Mouse (Mus musculus) midbrain, postnatal 0 days (tissue): ENCODE measurements around the gene Zc3h7b. TPM values are rescaled to one million over a fixed set of nuclear protein-coding genes. Genes with fewer than 3 reads are reported as not detected.

Experiments used
- ATAC-seq: fragments of 200-750 bp; cut with Nextera tagmentation; 2 replicates; pipeline ENCODE4 v1.8.0; 2017; ENCODE audit warnings: moderate number of reproducible peaks, mild to moderate bottlenecking, moderate TSS enrichment, moderate library complexity; ENCODE audit not compliant: low FRiP score
- DNase-seq: peaks from one replicate; pipeline ENCODE4 v3.0.0-alpha.2; 2015; ENCODE audit warnings: low spot score
- H3K27ac ChIP-seq: fragments of 300-500 bp; sonication (generic); 2 replicates; pipeline ENCODE4 v1.5.1; 2014; ENCODE audit warnings: low read depth, mild to moderate bottlenecking, low read length, mixed read lengths
- H3K27me3 ChIP-seq: fragments of 300-500 bp; sonication (generic); 2 replicates; pipeline ENCODE4 v1.6.1; 2014; ENCODE audit warnings: low read length, control low read depth, mixed read lengths; ENCODE audit not compliant: insufficient read depth
- H3K36me3 ChIP-seq: fragments of 300-500 bp; sonication (generic); 2 replicates; pipeline ENCODE4 v1.6.1; 2014; ENCODE audit warnings: low read length, control low read depth, mixed read lengths; ENCODE audit not compliant: insufficient read depth
- H3K4me1 ChIP-seq: fragments of 300-500 bp; sonication (generic); 2 replicates; pipeline ENCODE4 v1.6.1; 2014; ENCODE audit warnings: mild to moderate bottlenecking, control low read depth, antibody characterized with exemption, low read length, mixed read lengths; ENCODE audit not compliant: insufficient read depth
- H3K4me2 ChIP-seq: fragments of 300-500 bp; sonication (generic); 2 replicates; pipeline ENCODE4 v1.6.1; 2014; ENCODE audit warnings: low read depth, mild to moderate bottlenecking, low read length, mixed read lengths; ENCODE audit not compliant: poor library complexity, severe bottlenecking
- H3K4me3 ChIP-seq: fragments of 300-500 bp; sonication (generic); 2 replicates; pipeline ENCODE4 v1.5.1; 2014; ENCODE audit warnings: low read depth, mild to moderate bottlenecking, low read length, moderate library complexity
- H3K9ac ChIP-seq: fragments of 300-500 bp; sonication (generic); replicated peaks from 2 replicates; pipeline ENCODE4 v1.6.1; 2014; ENCODE audit warnings: mild to moderate bottlenecking, low read length, moderate library complexity, mixed read lengths; ENCODE audit not compliant: poor library complexity, severe bottlenecking
- H3K9me3 ChIP-seq: fragments of 300-500 bp; sonication (generic); 2 replicates; pipeline ENCODE4 v1.6.1; 2016; ENCODE audit warnings: low read length, control low read depth
- CTCF ChIP-seq: IDR thresholded peaks from 2 replicates; pipeline ENCODE4 v1.5.1; 2016; ENCODE audit warnings: antibody characterized with exemption, mild to moderate bottlenecking
- WGBS: fragments of 180-500 bp; shearing (Covaris S2); extraction: QIAGEN DNeasy Blood & Tissue Kit; methylation state at CpG from one replicate; pipeline ENCODE4 v1.1.7; 2014; 5-methylcytosine and 5-hydroxymethylcytosine counted together
- polyA plus RNA-seq: library from polyadenylated mRNA; unstranded; fragments of >200 nt; fragmentation: Nextera tagmentation; extraction: Ambion mirVana; gene quantifications from 2 replicates; pipeline ENCODE4 v1.2.1, GENCODE M21; 2015
- total RNA-seq: library from RNA; depleted of rRNA; stranded (reverse); fragments of >200 nt; gene quantifications from 2 replicates; pipeline ENCODE4 v1.2.3, GENCODE M21; 2014

The Zc3h7b gene
- total and polyA plus RNA-seq, 2 experiments from 2014 or later, result 43.9 to 154 TPM

GRCm38 (mm10) chr15:81787525-81787924 is 42.7 kb downstream of the Zc3h7b start:
- H3K27me3 ChIP-seq, result no peaks in the 10 kb centered on the region
- H3K36me3 ChIP-seq, result peaks cover 57% of the 10 kb centered on the region
- DNase-seq (no peak), ATAC-seq (no peak)
- H3K4me2 ChIP-seq, result no peak overlapping the region
- 95% methylated on average over 13 of the region's 13 CpGs for WGBS
- H3K4me1 ChIP-seq, result no peaks in the 10 kb centered on the region
- H3K9me3 ChIP-seq, result no peaks in the 10 kb centered on the region
- no peak overlapping the region for H3K9ac ChIP-seq
- H3K27ac ChIP-seq, result no peak overlapping the region
- H3K4me3 ChIP-seq, result no peak overlapping the region
- TF ChIP-seq CTCF, result no peak

- Histone ChIP-seq H3K36me3 (peaks cover 46% of the 10 kb centered on the region), H3K4me1 (no peaks in the 10 kb centered on the region), H3K9ac (no peak overlapping the region), H3K4me3 (no peak overlapping the region), H3K27me3 (no peaks in the 10 kb centered on the region), H3K9me3 (no peaks in the 10 kb centered on the region), H3K4me2 (no peak overlapping the region), H3K27ac (no peak overlapping the region)
- TF ChIP-seq CTCF, result no peak
- ATAC-seq (no peak), DNase-seq (no peak)
- 94% methylated on average over 9 of the region's 9 CpGs for WGBS
Observed at GRCm38 (mm10) chr15:81792444-81792843, 47.6 kb downstream of the Zc3h7b start.

GRCm38 (mm10) chr15:81796228-81796627 is 51.4 kb downstream of the Zc3h7b start:
- ATAC-seq, result no peak; the same call in 1 of the 2 replicates
- WGBS, result 74% methylated on average over 3 of the region's 3 CpGs
- DNase-seq, result peak; percentile 15
- Histone ChIP-seq H3K9me3 (no peaks in the 10 kb centered on the region), H3K27me3 (no peaks in the 10 kb centered on the region), H3K4me2 (no peak overlapping the region), H3K27ac (no peak overlapping the region), H3K36me3 (peaks cover 34% of the 10 kb centered on the region), H3K4me1 (no peaks in the 10 kb centered on the region), H3K9ac (no peak overlapping the region), H3K4me3 (no peak overlapping the region)
- peak; percentile 58 for TF ChIP-seq CTCF

- no peak for ATAC-seq
- no peak overlapping the region for H3K4me3 ChIP-seq
- WGBS, result 93% methylated on average over 6 of the region's 6 CpGs
- H3K4me2 ChIP-seq, result no peak overlapping the region
- peaks cover 21% of the 10 kb centered on the region for H3K36me3 ChIP-seq
- peaks cover under 1% of the 10 kb centered on the region; the same call in 1 of the 2 replicates for H3K4me1 ChIP-seq
- no peaks in the 10 kb centered on the region for H3K27me3 ChIP-seq
- no peak for DNase-seq
- H3K9ac ChIP-seq, result no peak overlapping the region
- no peaks in the 10 kb centered on the region for H3K9me3 ChIP-seq
- H3K27ac ChIP-seq, result no peak overlapping the region
- TF ChIP-seq CTCF, result no peak
Observed at GRCm38 (mm10) chr15:81797861-81798260, 53.0 kb downstream of the Zc3h7b start.

DNA sequence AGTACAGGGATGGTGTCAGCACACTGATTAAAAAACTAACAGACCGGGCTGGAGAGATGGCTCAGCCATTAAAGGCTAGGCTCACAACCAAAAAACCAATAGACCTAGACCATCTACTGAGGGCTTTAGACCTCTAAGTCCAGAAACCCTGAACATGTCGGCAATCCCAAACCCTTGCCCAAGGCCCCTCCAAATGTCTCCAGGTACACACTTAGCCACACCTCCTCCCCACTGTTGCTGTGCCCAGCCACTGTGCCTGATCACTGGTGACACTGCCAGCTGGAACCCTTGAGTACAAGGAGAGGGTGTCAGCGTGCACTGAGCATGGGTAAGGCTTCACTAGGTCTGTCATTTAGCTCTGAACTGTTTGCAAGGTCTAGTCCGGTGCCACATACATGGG is 53.6 kb downstream of the Zc3h7b start:
- Histone ChIP-seq H3K36me3 (peaks cover 16% of the 10 kb centered on the region), H3K9me3 (no peaks in the 10 kb centered on the region), H3K4me2 (no peak overlapping the region), H3K4me3 (no peak overlapping the region), H3K4me1 (peaks cover 3% of the 10 kb centered on the region; the same call in 1 of the 2 replicates), H3K27me3 (no peaks in the 10 kb centered on the region), H3K27ac (no peak overlapping the region), H3K9ac (no peak overlapping the region)
- no peak for DNase-seq
- no peak for ATAC-seq
- 94% methylated on average over 4 of the region's 4 CpGs for WGBS
- TF ChIP-seq CTCF, result no peak

- Histone ChIP-seq H3K4me2 (no peak overlapping the region), H3K36me3 (peaks cover 4% of the 10 kb centered on the region), H3K27me3 (no peaks in the 10 kb centered on the region), H3K4me1 (peaks cover 7% of the 10 kb centered on the region; the same call in 1 of the 2 replicates), H3K27ac (no peak overlapping the region), H3K9ac (no peak overlapping the region), H3K9me3 (no peaks in the 10 kb centered on the region), H3K4me3 (no peak overlapping the region)
- DNase-seq (no peak), ATAC-seq (no peak)
- TF ChIP-seq CTCF, result no peak
- 80% methylated on average over 3 of the region's 3 CpGs for WGBS
Observed at GRCm38 (mm10) chr15:81800391-81800790, 55.5 kb downstream of the Zc3h7b start.
